Mouse (Mus musculus): ENCODE results near the gene Stk10. TPM values are rescaled to one million over a fixed set of nuclear protein-coding genes. Genes with fewer than 3 reads are reported as not detected.

Gene Stk10
- 3.5 and 3.7 TPM in 2 replicates for polyA plus RNA-seq (2015; fragmentation: Nextera tagmentation; extraction: Ambion mirVana)

DNA sequence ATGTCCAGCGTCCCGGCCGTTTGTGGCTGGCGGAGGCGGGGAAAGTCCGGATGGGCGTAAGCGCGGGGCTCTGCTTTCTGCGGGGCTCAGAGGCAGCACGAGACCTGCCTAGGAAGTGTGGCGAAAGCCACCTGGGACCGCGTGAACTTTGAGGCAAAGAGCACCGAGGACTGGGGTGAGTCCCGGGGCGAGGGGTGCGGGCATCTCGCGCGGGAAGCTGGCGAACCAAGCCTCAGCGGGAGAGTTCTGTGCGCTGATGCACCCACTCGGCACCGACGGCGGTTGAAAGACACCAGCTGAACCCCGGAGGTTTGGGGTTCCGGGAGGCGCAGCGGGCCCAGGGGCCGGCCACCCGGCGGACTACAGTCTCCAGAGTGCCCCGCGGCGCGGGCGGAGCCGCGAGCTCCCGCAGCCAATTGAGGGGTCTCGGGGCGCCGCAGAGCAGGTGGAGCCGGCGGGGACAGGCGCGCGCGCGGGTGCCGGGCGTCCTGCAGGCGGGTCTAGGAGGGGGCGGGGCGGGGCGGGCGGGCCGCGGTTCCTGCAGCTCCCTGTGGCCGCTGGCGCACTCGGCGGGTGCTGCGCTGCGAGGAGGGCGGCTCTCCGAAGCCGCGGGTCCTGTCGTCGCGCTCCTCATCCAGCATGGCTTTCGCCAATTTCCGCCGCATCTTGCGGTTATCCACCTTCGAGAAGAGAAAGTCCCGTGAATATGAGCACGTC lies at the start of gene Stk10:
Stk10 (plus strand) TSS at position 541 of the 717 bp plus-strand sequence.
- ATAC-seq (ENCODE audit: insufficient number of reproducible peaks, low FRiP score, low TSS enrichment, low read depth): peak; percentile 96
- Histone ChIP-seq H3K4me3 (replicated peaks) (peak within 1 kb of the TSS; percentile 66), H3K27ac (replicated peaks) (0 out of 2 replicates have a peak within 1 kb of the TSS, but pooled peaks have one; percentile 17), H3K27me3 (peaks cover 4% of the 10 kb centered on the region; the same call in 1 of the 2 replicates), H3K9ac (peak within 1 kb of the TSS; percentile 53), H3K36me3 (0 out of 2 replicates have a peak, but pooled peaks cover 4% of the 10 kb centered on the region), H3K9me3 (replicated peaks) (no peaks in the 10 kb centered on the region), H3K4me2 (replicated peaks) (peak within 1 kb of the TSS; percentile 98), H3K4me1 (peaks cover 25% of the 10 kb centered on the region)
- WGBS: under 1% methylated on average over 75 of the region's 82 CpGs

DNA sequence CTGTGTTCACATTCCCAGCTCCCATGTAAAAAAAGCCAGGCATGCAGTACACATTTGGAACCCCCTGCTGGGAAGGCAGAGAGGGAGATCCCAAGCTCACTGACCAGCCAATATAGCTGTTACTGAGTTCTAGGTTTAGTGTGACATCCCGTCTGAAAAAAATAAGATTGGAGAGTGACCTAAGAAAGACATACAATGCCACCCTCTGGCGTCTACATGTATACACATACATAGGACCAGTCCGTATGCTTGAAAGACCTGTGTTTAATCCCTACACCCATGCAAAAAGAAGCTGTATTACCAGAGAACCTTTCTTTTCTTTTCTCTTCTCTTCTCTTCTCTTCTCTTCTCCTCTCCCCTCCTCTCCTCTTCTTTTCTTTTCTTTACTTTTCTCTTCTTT lies 47.8 kb upstream of the Stk10 start:
- Histone ChIP-seq H3K27me3 (no peaks in the 10 kb centered on the region), H3K4me1 (peaks cover 22% of the 10 kb centered on the region), H3K9ac (no peak overlapping the region), H3K36me3 (peaks cover 4% of the 10 kb centered on the region; the same call in 1 of the 2 replicates), H3K27ac (replicated peaks) (no peak overlapping the region), H3K4me3 (replicated peaks) (no peak overlapping the region), H3K9me3 (replicated peaks) (no peaks in the 10 kb centered on the region), H3K4me2 (replicated peaks) (no peak overlapping the region)
- ATAC-seq (ENCODE audit: insufficient number of reproducible peaks, low FRiP score, low TSS enrichment, low read depth): no peak
- WGBS: 68% methylated on average over 3 of the region's 3 CpGs

DNA sequence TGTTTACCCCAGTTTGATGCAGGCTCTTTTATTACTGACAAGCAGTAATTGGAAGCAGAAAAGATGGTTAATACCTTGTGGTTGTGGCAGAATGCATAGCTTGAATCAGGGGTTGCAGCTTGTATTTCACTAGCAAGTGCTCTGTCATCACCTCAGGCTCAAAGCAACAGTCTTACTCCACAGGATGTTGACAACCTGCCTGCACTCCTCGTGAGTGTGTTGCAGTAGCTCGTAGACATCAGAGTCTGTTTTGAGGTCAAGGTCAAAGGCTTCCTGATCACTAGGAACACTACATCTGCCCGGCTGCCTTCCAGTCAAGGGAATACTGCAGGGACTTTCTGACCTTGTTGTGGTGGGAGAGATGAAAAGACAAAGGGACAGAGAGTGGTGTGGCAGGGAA lies 46.5 kb upstream of the Stk10 start:
- Histone ChIP-seq H3K4me3 (replicated peaks) (no peak overlapping the region), H3K9ac (no peak overlapping the region), H3K27me3 (no peaks in the 10 kb centered on the region), H3K9me3 (replicated peaks) (no peaks in the 10 kb centered on the region), H3K4me1 (peaks cover 22% of the 10 kb centered on the region), H3K4me2 (replicated peaks) (no peak overlapping the region), H3K36me3 (peaks cover 4% of the 10 kb centered on the region; the same call in 1 of the 2 replicates), H3K27ac (replicated peaks) (no peak overlapping the region)
- ATAC-seq (ENCODE audit: insufficient number of reproducible peaks, low FRiP score, low TSS enrichment, low read depth): no peak
- 47% methylated on average over 3 of the region's 3 CpGs for WGBS

DNA sequence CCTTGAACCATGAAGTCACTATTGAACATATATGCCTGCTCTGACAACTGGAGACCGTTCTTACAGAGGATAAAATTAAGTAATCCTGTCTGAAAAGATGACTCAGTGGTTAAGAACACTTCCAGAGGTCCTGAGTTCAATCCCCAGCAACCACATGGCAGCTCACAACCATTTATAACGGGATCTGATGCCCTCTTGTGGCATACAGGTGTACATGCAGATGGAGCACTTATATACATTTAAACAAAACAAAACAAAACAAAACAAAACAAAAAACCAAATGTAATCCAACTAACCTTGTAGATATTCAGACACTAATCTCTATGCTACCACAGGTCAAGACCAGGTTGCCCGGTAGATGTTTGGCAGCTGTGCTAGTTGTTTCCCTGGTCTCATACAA lies 45.6 kb upstream of the Stk10 start:
- H3K27ac ChIP-seq (replicated peaks): peak overlapping the region; percentile 44; the same call in 1 of the 2 replicates
- H3K9me3 ChIP-seq (replicated peaks): no peaks in the 10 kb centered on the region
- peaks cover 4% of the 10 kb centered on the region; the same call in 1 of the 2 replicates for H3K36me3 ChIP-seq
- 90% methylated on average over 3 of the region's 3 CpGs for WGBS
- no peak overlapping the region for H3K4me2 ChIP-seq (replicated peaks)
- ATAC-seq (ENCODE audit: insufficient number of reproducible peaks, low FRiP score, low TSS enrichment, low read depth): no peak
- no peak overlapping the region for H3K9ac ChIP-seq
- H3K4me3 ChIP-seq (replicated peaks): no peak overlapping the region
- H3K27me3 ChIP-seq: no peaks in the 10 kb centered on the region
- H3K4me1 ChIP-seq: peaks cover 18% of the 10 kb centered on the region

DNA sequence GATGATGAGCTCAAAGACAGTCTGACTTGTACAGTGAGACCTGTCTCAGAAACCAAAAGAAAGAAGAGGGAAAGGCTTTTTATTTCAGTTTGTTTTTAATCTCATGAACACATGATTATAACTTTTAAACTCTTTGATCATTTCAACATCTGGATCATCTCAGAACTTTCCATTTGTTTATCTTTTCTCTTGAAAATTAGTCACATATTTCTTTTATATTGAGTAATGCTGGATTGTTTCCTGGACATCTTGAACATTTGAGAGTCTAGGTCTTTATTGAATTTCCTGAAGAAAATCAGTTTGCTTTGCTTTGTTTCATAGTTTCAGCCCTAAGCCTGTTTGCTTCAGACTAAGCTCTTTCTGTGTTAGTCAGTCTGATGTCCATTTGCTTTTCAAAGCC lies 44.8 kb upstream of the Stk10 start:
- no peak for ATAC-seq (ENCODE audit: insufficient number of reproducible peaks, low FRiP score, low TSS enrichment, low read depth)
- peaks cover 4% of the 10 kb centered on the region; the same call in 1 of the 2 replicates for H3K36me3 ChIP-seq
- H3K9me3 ChIP-seq (replicated peaks): no peaks in the 10 kb centered on the region
- peaks cover 17% of the 10 kb centered on the region for H3K4me1 ChIP-seq
- H3K4me2 ChIP-seq (replicated peaks): no peak overlapping the region
- no peak overlapping the region for H3K4me3 ChIP-seq (replicated peaks)
- no peaks in the 10 kb centered on the region for H3K27me3 ChIP-seq
- no peak overlapping the region for H3K9ac ChIP-seq
- peak overlapping the region; percentile 73; the same call in 1 of the 2 replicates for H3K27ac ChIP-seq (replicated peaks)

DNA sequence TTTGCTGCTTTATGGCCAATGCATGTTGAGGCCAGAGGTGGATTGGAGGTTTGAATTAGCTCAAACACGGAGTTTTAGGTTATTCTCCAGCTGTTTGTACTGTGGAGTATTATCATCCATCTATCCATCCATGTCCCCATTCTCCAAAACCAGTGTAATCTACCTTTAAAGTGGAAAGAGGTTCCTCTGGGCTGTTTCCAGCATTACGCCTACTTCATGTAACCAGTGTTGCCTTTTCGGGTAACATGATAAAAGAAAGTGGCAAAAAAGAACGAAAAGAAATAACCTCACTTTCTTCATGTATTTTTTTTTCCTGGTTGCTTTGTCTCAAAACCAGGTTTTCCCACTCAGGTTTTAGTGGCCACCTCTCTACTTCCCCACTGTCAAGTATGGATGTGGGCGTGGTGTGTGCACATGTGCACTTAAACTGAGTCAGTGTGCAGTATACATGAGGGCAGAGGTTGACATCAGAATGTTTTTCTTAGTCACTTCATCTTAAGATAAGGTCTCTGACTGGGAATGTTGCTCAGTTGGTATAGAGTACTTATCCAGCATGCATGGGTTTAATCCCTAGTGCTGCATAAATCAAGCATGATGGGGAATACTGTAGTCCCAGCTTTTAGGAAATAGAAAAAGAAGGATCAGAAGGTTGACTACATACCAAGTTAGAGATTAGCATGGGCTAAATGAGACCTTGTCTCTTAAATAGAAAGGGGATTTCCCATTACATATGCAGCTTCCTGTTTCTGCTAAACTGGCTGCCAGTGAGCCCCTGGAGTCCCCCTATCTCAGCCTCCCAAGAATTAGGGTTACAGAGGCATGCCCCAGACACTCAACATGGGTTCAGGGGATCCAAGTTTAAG lies 44.1 kb upstream of the Stk10 start:
- Histone ChIP-seq H3K4me2 (replicated peaks) (no peak overlapping the region), H3K4me3 (replicated peaks) (no peak overlapping the region), H3K9me3 (replicated peaks) (no peaks in the 10 kb centered on the region), H3K36me3 (peaks cover 4% of the 10 kb centered on the region; the same call in 1 of the 2 replicates), H3K9ac (no peak overlapping the region), H3K27ac (replicated peaks) (peak overlapping the region; percentile 73; the same call in 1 of the 2 replicates), H3K27me3 (no peaks in the 10 kb centered on the region), H3K4me1 (peaks cover 17% of the 10 kb centered on the region)
- 73% methylated on average over 5 of the region's 5 CpGs for WGBS
- ATAC-seq (ENCODE audit: insufficient number of reproducible peaks, low FRiP score, low TSS enrichment, low read depth): no peak

DNA sequence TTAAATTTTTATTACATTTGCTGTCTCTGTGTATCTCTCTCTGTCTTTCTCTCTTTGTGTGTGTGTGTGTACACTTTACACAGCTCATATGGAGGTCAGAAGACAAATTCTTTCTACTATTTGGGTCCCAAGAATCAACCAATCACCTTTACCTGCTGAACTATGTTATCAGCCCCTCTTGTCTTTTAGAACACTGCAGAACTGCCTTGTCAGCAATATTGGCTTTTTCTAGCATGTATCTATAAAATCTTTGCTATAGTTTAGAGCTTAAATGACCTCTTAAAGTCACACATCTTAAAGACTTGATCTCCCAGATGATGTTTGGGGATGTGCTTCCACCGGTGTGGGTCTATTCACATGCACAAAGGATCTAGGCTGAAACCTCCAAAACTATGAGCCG lies 42.0 kb upstream of the Stk10 start:
- Histone ChIP-seq H3K4me2 (replicated peaks) (no peak overlapping the region), H3K9ac (no peak overlapping the region), H3K4me3 (replicated peaks) (no peak overlapping the region), H3K27me3 (no peaks in the 10 kb centered on the region), H3K4me1 (peaks cover 17% of the 10 kb centered on the region), H3K36me3 (peaks cover 4% of the 10 kb centered on the region; the same call in 1 of the 2 replicates), H3K9me3 (replicated peaks) (no peaks in the 10 kb centered on the region), H3K27ac (replicated peaks) (no peak overlapping the region)
- WGBS: 97% methylated on average over 2 of the region's 2 CpGs
- no peak for ATAC-seq (ENCODE audit: insufficient number of reproducible peaks, low FRiP score, low TSS enrichment, low read depth)

DNA sequence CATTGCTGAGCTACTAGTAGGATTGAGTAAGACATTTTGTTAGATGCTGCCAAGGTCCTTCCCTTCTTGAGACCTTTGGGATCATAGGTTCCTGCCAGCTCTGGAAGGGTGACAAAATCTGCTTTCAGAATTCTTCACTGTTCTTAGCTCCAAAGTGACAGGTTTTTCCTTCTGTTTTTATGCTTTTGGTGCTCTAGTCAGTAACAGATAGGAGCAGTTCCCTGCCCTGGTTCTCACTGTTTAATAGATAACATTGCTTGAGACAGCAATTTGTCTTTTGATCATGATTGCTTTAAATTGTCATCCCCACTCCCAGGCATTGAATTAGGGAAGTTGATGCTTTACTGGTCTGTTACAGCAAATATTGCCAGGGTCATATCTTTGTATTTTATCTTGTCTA lies 39.8 kb upstream of the Stk10 start:
- H3K36me3 ChIP-seq: no peaks in the 10 kb centered on the region
- no peak overlapping the region for H3K27ac ChIP-seq (replicated peaks)
- ATAC-seq (ENCODE audit: insufficient number of reproducible peaks, low FRiP score, low TSS enrichment, low read depth): no peak

DNA sequence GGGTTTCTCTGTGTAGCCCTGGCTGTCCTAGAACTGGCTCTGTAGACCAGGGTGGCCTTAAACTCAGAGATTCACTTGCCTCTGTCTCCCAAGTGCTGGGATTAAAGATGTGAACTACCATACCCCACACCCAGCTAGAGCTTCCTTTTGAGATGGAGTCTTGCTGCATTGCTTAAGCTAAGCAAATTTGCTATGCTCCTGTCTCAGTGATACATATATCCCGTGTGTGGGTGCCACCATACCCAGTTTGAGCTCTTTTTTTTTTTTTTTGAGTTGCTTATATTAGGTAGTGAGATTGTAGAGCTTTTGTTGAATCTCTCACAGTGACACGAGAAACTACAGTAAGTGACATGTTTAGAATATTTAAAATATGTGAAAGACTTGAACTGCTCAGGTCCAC lies 37.8 kb upstream of the Stk10 start:
- no peak for ATAC-seq (ENCODE audit: insufficient number of reproducible peaks, low FRiP score, low TSS enrichment, low read depth)
- H3K27me3 ChIP-seq: no peaks in the 10 kb centered on the region
- H3K4me2 ChIP-seq (replicated peaks): no peak overlapping the region
- 79% methylated on average over 2 of the region's 2 CpGs for WGBS
- H3K36me3 ChIP-seq: 0 out of 2 replicates have a peak, but pooled peaks cover 5% of the 10 kb centered on the region
- no peak overlapping the region for H3K27ac ChIP-seq (replicated peaks)
- peaks cover 9% of the 10 kb centered on the region; the same call in 1 of the 2 replicates for H3K4me1 ChIP-seq
- H3K4me3 ChIP-seq (replicated peaks): no peak overlapping the region
- no peak overlapping the region for H3K9ac ChIP-seq
- no peaks in the 10 kb centered on the region for H3K9me3 ChIP-seq (replicated peaks)

More for the DNA sequence above, 39.8 kb upstream of the Stk10 start:
- Histone ChIP-seq H3K9me3 (replicated peaks) (no peaks in the 10 kb centered on the region), H3K4me1 (peaks cover 20% of the 10 kb centered on the region), H3K4me2 (replicated peaks) (no peak overlapping the region), H3K9ac (no peak overlapping the region), H3K27me3 (no peaks in the 10 kb centered on the region), H3K4me3 (replicated peaks) (no peak overlapping the region)

DNA sequence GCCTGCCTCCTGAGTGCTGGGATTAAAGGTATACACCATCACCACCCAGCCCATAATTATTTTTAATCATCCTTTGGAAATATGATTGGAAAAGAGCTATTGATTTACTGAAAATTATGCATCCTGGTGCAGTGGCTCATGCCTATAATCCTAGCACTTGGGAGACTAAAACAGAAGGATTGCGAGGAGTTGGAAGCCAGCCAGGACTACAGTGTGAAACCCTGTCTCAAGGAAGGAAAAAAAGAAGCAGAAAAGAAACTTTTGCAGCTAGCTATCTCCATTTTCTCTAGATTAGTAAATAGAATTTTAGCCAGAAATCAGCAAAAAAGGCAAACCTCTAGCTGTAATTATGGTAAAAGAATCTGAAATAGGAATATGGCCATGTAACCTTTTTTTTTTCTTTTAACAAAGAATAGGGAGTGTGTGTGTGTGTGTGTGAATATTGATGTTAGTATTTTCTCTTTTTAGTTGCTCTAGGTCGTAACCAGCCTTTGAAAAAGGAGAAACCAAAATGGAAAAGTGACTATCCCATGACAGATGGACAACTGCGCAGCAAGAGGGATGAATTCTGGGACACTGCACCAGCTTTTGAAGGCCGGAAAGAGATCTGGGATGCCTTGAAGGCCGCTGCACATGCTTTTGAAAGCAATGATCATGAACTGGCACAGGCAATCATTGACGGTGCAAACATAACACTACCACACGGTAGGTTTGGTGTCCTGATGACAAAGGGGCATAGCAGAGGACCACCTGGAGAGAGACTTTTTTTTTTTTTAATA lies 34.2 kb upstream of the Stk10 start:
- Histone ChIP-seq H3K4me2 (replicated peaks) (no peak overlapping the region), H3K4me3 (replicated peaks) (no peak overlapping the region), H3K36me3 (peaks cover 5% of the 10 kb centered on the region; the same call in 1 of the 2 replicates), H3K4me1 (peaks cover 9% of the 10 kb centered on the region; the same call in 1 of the 2 replicates), H3K27ac (replicated peaks) (no peak overlapping the region), H3K27me3 (no peaks in the 10 kb centered on the region), H3K9ac (no peak overlapping the region), H3K9me3 (replicated peaks) (no peaks in the 10 kb centered on the region)
- 81% methylated on average over 7 of the region's 7 CpGs for WGBS
- ATAC-seq (ENCODE audit: insufficient number of reproducible peaks, low FRiP score, low TSS enrichment, low read depth): no peak
